Mouse (Mus musculus) cerebellum, postnatal 14 days (tissue): ENCODE results near the gene Kcnk12.

Experiments
- DNase-seq, 2 experiments: peaks; one replicate each; pipeline ENCODE4 v3.0.0; 2021; ENCODE audit warnings: mixed read lengths in 2 of 2

Gene Kcnk12

DNA sequence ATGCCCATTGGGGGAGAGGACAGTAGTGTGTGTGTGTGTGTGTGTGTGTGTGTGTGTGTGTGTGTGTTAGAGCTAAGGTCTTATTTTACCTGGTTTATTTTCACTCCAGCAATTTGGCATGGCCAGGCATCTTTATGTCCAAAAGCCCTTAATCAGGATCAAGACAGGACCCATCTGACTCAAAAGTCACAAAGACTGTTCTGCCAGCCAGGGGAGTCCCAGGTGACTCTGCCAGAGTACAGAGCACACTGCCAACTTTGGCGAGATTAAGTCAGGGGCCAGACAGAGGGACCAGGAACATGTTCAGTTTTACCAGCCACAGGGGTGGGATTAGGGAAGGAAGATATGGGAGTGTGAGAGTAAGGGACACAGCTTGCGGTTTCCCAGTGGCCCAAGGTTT lies 12.9 kb downstream of the Kcnk12 start:
- peak; percentile 18 to 19 for DNase-seq

GRCm38 (mm10) chr17:87784141-87784831 lies 13.5 kb downstream of the Kcnk12 start:
- peak; percentile 48 to 53 for DNase-seq

- DNase-seq = peak in 1 of 2 experiments; percentile 0
Observed at GRCm38 (mm10) chr17:87781244-87781643, 16.6 kb downstream of the Kcnk12 start.

DNA sequence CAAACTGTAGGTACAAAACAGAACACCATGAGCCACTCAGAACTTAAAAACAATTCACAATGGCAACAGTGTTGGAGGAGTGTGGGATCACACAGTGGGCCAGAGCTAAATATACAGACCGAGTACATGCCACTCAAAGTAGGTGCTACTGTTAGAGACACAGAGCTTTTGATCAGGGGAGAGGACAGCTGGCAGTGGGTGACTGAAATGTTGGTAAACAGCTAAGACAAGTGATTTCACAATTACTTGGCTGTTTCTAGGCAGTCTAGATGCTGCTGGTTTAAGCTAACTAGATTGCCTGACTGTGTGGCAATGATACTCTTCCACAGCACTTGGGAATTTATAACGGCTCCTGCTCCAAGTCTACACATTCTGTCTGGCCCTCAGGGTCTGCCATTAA lies 17.6 kb downstream of the Kcnk12 start:
- DNase-seq = no peak

- no peak for DNase-seq
Observed at GRCm38 (mm10) chr17:87774982-87775381, 22.8 kb downstream of the Kcnk12 start.

- peak in 1 of 2 experiments; percentile 36 for DNase-seq
Observed at GRCm38 (mm10) chr17:87773175-87773574, 24.6 kb downstream of the Kcnk12 start.

- peak; percentile 89 to 90 for DNase-seq
Observed at GRCm38 (mm10) chr17:87770766-87771165, 27.0 kb downstream of the Kcnk12 start.

DNA sequence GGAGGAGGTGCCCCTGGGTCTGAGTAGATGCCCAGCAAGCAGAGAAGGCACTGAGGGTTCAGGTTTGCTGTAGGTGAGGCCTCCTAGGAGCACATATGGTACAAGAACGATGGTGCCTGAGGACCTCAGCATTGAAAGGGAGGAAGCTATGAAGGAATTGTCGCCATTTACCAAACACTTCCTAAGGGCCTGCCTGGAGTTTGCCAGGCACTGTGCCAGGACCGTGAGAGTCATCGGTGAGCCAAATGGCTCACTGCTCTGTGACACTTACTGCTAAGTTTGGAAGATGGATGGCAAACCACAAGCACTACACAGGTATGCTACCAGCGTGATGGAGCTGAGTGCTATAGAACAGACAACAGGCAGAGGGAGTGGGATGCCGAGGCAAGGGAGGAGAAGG lies 30.9 kb downstream of the Kcnk12 start:
- peak; percentile 55 to 56 for DNase-seq

GRCm38 (mm10) chr17:87765031-87765430 lies 32.8 kb downstream of the Kcnk12 start:
- peak in 1 of 2 experiments; percentile 63 for DNase-seq

- no peak for DNase-seq
Observed at GRCm38 (mm10) chr17:87763146-87763545, 34.6 kb downstream of the Kcnk12 start.

DNA sequence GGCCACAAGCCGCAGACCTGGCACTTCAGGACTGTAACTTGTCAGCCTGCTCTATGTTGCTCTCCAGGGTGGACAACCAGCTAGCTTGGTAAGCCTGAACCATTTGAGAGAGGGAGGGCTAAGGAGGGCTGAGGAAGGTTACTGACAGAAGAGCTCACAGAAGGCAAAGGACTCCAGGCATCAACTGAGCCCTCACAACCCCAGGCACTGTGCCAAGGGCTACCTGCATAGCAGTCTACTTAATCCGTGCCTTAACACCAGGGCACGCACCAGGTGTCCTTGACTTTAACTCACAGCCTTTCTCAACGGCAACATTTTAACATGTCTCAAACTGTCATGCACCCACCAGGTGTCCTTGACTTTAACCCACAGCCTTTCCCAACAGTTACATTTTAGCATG lies 37.5 kb downstream of the Kcnk12 start:
- peak; percentile 55 to 58 for DNase-seq

DNA sequence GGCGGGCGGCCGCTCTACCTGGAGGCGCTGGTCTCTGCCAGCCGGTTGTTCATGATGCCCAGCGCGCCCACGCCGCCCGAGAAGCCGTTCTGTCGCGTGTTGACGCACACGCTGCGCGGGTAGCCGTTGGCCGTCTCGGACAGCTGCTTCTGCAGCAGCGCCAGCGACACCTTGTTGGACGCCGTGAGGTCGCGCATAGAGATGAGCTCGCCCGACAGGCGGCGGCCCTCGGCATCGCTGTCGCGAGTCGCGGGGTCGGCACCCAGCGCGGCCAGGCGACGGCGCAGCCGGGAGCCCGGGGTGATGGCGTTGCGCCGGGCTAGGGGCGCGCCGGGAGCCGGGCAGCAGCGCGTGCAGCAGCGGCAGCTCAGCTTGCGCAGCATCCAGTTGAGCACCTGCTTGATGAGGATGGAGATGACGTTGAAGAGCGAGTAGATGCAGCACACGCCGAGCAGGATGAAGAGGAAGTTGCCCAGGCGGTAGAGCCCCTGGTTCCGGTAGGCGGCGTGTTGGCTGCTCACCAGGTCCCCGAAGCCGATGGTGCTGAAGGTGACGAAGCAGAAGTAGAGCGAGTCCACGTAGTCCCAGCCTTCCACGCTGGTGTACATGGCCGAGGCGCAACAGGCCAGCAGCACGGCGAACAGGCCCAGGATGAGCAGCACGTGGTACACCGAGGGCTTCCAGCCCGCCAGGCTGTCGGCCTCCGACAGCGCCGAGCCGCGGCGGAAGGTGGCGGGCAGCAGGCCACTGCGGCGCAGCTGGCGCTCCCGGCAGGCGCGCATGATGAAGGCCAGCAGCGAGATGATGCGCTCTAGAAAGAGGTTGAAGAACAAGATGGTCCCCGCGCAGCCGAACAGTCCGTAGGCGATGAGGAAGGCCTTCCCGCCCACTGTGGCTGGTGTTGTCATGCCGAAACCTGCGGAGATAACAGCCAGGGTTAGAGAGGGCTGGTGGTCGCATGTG lies 51.6 kb downstream of the Kcnk12 start:
- DNase-seq = peak; percentile 71 to 75

GRCm38 (mm10) chr17:87744985-87745925 lies 52.5 kb downstream of the Kcnk12 start:
- DNase-seq = peak; percentile 63 to 64

GRCm38 (mm10) chr17:87739835-87740234 lies 58.0 kb downstream of the Kcnk12 start:
- peak in 1 of 2 experiments; percentile 47 for DNase-seq

- DNase-seq = no peak
Observed at GRCm38 (mm10) chr17:87737144-87737543, 60.6 kb downstream of the Kcnk12 start.

GRCm38 (mm10) chr17:87734471-87734870 lies 63.3 kb downstream of the Kcnk12 start:
- DNase-seq = no peak

GRCm38 (mm10) chr17:87731962-87732361 lies 65.8 kb downstream of the Kcnk12 start:
- DNase-seq = no peak

- DNase-seq = no peak
Observed at GRCm38 (mm10) chr17:87726489-87727356, 71.1 kb downstream of the Kcnk12 start.

GRCm38 (mm10) chr17:87724727-87725126 lies 73.1 kb downstream of the Kcnk12 start:
- DNase-seq = no peak

- no peak for DNase-seq
Observed at GRCm38 (mm10) chr17:87700101-87700500, 97.7 kb downstream of the Kcnk12 start.

GRCm38 (mm10) chr17:87698996-87699765 lies 98.6 kb downstream of the Kcnk12 start:
- DNase-seq = no peak
